Mouse (Mus musculus): ENCODE results near the gene Upk3bl. TPM values are rescaled to one million over a fixed set of nuclear protein-coding genes. Genes with fewer than 3 reads are reported as not detected.
"Not testable (repeated sequence)": the region's sequence is repeated elsewhere in the genome, so short reads cannot be mapped to it uniquely, and the experiment has no call there.

Upk3bl gene
- total RNA-seq, 2 experiments from 2014 or later, result not detected

DNA sequence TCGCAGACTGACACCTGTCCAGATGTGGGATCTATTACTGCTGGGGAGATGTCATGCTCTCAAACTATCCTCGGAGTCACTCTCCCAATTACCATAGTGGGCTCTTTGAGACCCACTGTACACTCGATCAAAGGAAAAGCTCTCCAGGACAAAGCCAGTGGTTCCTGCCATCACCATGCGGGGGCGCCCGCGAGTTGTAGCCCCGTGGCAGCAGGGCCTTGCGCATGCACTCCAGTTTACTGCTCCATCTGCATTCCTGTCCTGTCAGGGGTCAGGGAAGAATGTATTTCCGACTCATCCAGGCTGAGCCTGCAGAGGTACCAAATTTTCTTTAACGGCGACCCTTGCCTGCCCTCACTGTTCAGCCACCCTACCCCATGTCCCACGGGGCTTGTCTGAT is 9.4 kb upstream of the Upk3bl start:
- intact Hi-C loops (cut with DNase I), result loop anchor here (1.0 to 5.0 kb wide), 3 partner anchors 16 to 63 kb away; partner anchors contain the start of gene Zp3
- no peak for DNase-seq (ENCODE audit: low spot score)

DNA sequence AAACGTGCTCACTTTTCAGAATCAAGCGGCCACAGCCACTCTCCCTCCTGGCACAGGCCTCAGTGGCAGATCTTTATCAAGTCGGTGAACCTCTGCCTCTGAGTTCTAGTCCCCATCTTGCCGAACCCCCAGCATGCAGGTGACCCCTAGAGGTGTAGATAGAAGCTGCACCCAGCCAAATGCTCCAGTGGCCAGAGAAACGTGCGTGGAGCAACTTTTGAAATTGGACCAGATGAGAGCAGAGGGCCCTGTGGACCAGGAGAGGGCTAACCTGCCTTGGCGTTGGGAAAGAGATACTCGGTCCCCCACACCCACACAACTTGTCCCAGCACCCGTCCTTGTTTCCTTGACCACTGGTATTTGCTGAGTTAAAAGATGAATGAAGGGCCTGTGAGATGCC is 8.9 kb upstream of the Upk3bl start:
- intact Hi-C loops (cut with DNase I), result loop anchor here (1.0 to 5.0 kb wide), 3 partner anchors 16 to 63 kb away; partner anchors contain the start of gene Zp3
- DNase-seq (ENCODE audit: low spot score), result no peak

DNA sequence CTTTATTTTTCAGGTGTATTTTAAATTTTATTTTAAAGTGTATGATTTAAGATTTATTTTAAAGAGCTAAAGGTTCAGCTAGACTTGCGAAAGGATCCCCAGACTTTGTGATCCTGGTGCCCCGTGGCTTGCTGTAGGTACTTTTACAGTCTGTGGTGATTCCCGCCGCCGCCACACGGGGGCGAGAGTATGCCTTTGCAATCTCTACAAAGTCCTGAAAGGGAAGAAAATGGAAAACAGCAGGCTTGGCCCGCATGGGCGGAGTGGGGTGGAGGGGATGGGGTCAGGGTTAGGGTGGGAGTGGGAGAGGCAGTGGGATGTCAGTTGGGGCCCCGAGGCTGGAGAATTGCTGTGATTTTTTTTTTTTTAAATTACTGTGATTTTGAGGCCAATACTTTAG is 8.3 kb upstream of the Upk3bl start:
- intact Hi-C loops (cut with DNase I), result loop anchor here (1.0 to 5.0 kb wide), 3 partner anchors 15 to 64 kb away; partner anchors contain the start of gene Zp3
- DNase-seq (ENCODE audit: low spot score), result peak; percentile 29

DNA sequence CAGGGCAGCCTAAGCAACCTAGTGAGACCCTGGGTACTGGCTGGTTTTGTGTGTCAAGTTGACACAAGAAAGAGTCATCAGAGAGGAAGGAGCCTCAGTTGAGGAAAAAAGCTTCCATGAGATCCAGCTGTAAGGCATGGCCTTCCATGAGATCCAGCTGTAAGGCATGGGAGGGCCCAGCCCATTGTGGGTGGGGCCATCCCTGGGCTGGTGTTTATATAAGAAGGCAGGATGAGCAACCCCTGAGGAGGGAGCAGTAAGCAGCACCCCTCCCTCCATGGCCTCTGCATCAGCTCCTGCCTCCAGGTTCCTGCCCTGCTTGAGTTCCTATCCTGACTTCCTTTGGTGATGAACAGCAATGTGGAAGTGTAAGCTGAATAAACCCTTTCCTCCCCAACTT is 5.8 kb upstream of the Upk3bl start:
- not testable (repeated sequence) for DNase-seq (ENCODE audit: low spot score)
- intact Hi-C loops (cut with DNase I), result loop anchor here (5.0 kb wide), 2 partner anchors 39 to 66 kb away; partner anchors contain the start of gene Zp3

DNA sequence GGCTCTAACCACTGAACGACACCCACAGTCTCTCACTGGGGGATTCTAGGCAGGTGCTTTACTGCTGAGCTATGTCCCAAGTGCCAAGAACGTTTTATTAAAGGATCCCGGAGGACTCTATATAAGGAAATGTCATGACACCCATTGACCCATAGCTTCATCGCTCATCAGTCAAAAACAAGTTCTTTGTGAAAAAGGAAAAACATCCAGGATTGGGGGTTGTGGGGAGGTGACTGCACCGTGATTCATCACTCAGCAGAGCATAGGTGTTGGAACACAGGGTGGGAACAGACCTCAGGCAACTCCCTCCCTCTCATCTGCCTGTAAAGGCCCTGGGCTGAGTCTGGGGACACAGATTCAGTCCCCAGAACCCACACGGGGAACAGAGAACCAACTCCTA is 4.4 kb upstream of the Upk3bl start:
- intact Hi-C loops (cut with DNase I), result loop anchor here (5.0 kb wide), 2 partner anchors 37 to 68 kb away; partner anchors contain the start of gene Zp3
- DNase-seq (ENCODE audit: low spot score), result no peak

DNA sequence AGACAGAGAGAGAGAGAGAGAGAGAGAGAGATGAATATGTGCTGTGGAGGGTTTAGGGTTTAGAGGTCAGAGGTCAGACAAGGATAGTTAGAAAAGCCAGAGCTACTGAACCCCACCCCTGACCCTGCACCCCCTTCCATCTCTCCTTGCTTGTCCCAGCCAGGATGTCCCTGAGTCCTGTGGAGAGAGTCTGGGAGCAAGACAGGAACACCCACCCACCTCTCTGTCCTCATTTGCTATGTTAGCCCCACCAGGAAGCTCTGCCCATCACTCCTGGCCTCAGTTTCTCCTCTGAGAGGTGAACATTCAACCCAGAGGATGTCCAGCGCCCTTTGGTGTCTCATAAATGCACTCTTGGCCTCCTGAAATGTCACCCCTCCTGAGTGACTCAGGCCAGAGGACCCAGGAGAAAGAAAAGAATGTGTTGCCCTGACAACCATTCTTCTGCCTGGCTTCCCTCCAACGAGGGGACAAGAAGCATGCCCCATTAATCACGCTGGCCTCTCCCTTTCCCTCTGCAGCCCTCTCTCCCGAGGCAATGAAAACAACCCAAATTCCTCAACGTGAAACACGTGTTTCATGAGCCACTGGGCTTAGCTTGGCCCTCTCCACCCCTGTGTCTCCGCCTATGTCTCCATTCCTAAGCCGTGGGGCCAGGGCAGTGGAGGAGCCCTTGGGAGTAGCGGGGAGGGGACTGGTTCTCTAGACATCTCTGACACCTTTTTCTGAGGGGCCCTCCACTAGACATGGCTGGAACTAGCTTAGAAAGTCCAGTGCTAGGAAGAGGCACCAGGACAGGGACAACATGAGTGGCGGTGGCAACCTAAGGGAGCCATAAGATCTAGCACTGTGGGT is 2.8 kb upstream of the Upk3bl start:
- peak; percentile 38 for DNase-seq (ENCODE audit: low spot score)
- intact Hi-C loops (cut with DNase I), result no loop called here

DNA sequence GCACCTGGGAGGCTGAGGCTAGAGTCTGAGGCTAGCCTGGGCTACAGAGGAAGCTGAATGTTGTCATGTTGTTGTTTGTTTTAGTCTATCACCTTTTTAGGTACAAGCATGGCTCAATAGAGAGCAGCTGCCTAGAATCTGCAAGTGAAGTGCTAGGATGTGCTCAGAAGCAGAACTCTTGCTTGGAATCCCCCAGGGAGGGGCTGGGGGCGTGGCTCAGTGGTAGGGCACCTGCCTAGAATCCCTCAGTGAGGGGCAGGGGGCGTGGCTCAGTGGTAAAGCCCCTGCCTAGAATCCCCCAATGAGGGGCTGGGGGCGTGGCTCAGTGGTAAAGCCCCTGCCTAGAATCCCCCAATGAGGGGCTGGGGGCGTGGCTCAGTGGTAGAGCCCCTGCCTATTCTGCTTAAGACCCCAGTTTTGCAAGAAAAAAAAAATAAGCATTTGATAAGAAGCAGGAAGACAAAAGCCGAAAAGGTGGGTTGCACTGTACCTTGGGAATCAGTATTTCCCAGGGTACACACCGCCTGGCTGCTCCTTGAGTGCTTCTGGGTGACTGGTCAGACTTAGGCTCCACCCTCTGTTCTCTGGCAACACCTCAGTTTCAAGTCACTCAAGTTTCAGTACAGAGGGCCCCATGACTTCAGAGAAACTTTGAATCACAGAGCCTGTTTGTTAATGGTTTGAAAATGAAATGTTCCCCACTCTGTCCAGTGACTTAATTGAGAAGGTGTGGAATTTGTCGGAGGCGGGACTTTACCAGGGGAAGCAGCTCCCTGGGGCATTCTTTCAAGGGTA is 1.2 kb upstream of the Upk3bl start:
- DNase-seq (ENCODE audit: low spot score), result no peak
- intact Hi-C loops (cut with DNase I), result no loop called here

DNA sequence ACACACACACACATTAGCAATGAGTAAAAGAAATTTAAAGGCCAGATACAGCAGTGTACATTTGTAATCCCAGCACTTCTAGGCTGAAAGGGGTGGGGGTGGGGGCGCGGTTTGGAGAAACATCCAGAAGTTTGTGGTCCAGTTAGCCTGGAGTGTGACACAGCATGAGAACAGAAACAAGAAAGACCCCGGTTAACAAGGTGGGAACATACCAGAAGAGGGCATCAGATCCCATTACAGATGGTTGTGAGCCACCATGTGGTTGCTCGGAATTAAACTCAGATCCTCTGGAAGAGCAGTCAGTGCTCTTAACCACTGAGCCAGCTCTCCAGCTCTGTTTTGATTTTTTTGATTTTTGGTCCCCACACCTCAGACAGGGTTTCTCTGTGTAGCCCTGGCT is 1.8 kb downstream of the Upk3bl start:
- intact Hi-C loops (cut with DNase I), result no loop called here
- DNase-seq (ENCODE audit: low spot score), result no peak

DNA sequence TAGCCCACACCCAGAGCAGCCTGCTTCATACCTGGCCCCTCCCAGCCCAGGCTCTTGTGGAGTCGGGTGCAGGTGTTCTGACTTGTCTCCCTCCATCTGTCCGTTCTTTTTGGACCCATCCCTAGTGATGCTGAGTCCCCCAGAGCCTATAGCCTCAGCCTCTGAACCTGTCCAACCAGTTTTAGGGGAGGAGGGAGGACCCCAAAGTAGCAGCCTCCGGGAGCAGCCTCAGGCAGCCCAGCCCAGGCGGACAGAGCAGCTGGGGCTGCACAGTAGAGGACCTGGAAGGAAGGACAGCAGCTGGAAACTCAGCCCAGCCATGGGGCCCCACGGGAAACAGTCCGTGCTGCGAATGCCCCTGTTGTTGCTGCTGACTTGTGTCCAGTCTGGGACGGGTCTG is 2.8 kb downstream of the Upk3bl start:
- DNase-seq (ENCODE audit: low spot score), result no peak
- intact Hi-C loops (cut with DNase I), result no loop called here

DNA sequence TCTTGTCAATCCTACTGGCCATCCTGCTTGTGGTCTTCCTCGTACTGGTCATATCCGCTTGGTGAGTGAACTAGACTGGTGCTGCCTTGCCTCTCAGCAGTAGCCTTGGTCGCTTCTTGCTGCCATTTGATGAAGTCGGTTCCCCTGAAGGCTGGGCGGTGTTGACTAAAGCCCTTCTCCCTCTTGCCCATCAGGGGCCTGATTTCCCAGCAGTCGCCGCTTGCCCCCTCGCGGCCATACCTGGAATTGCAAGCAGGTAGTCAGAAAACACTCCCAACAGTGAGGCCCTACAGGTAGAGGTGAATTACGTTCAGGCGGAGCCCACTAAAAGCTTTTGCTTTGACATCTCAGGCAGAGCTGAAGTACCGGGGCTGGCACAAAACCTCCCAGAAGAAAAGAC is 7.3 kb downstream of the Upk3bl start:
- DNase-seq (ENCODE audit: low spot score), result peak; percentile 45
- intact Hi-C loops (cut with DNase I), result loop anchor here (1.0 to 5.0 kb wide), 5 partner anchors 16 to 184 kb away; no protein-coding TSS in a partner anchor

DNA sequence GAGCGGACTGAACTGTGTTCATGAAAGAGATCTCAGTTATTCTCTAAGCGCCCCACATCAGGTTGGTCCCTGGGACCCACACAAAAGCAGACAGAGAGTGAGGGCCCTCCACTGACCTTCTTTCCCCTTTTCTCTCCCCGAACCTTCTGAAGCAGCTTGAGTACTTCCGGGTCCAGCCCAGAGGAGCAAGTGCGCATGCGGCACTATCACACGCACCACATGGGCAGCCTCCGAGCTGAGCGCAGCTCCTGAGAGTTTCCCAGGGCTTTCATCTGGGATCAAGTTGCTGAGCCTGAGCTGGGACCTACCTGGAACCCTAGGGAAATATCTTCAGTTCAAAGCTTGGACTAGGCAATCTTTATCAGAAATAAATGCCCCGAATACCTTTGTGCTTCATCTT is 9.6 kb downstream of the Upk3bl start:
- DNase-seq (ENCODE audit: low spot score), result no peak
- intact Hi-C loops (cut with DNase I), result loop anchor here (5.0 kb wide), 3 partner anchors 97 to 187 kb away; no protein-coding TSS in a partner anchor

DNA sequence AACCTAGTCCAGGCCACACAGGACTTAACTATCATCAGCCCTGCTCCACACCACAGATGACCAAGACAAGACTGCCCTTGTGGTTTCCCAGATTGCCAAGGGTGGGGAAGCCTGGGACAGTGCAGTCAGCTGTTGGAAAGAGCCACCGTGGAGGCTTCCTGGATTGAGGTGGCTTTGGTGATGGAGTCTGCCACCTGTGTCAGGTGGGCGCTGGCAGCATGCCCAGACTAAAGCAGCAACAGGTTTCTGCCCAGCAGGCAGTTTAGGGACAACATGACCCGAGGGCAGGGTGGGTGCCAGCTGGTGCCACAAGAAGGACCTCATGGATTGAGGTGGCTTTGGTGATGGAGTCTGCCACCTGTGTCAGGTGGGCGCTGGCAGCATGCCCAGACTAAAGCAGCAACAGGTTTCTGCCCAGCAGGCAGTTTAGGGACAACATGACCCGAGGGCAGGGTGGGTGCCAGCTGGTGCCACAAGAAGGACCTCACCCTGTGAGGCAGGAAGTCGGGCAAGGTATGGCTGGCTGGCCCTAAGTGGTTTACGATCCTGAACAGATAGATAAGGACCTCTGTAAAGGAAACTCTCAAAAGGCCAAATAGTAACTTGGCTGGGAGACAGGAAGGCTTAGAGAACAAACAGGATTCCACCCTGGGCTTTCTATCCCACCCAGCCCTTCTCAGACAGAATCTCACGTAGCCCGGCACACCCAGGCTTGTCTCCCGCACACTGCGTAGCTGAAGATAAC is 12.3 kb downstream of the Upk3bl start:
- intact Hi-C loops (cut with DNase I); DNase-seq (ENCODE audit: low spot score): not testable (repeated sequence)

DNA sequence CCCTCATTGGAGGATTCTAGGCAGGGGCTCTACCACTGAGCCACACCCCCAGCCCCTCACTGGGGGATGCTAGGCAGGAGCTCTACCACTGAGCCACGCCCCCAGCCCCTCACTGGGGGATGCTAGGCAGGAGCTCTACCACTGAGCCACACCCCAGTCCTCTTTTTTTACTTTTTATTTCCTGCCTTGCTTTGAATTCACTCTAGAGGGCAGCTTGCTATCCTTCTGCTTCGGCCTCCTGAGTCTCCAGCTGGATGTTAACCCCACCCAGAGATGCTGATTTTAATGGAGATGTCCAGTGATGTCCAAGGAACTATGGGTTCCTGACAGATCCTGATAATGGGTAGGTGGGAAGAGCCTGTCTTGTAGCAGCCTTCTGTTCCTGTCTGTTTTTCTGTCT is 15.1 kb downstream of the Upk3bl start:
- no peak for DNase-seq (ENCODE audit: low spot score)
- intact Hi-C loops (cut with DNase I), result no loop called here

DNA sequence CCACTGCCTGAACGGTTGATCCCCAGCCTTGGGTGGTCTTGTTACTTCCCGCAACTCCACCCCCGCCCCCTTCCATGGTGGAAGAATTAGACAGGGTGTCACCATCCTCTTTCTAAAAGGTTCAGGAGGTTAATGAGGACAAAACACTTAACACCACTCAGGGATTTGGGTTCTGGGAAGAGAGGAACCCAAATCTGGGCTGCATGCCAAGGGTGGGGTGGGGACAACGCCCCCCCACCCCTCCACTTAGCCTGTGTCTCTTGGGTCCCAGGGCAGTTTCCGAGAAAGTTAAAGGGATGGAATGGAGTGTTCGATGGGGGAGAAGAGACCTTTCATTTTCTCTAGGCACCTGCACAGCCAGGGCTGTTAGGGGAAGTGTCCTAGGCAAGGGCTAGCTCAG is 18.8 kb downstream of the Upk3bl start:
- no peak for DNase-seq (ENCODE audit: low spot score)
- intact Hi-C loops (cut with DNase I), result no loop called here

DNA sequence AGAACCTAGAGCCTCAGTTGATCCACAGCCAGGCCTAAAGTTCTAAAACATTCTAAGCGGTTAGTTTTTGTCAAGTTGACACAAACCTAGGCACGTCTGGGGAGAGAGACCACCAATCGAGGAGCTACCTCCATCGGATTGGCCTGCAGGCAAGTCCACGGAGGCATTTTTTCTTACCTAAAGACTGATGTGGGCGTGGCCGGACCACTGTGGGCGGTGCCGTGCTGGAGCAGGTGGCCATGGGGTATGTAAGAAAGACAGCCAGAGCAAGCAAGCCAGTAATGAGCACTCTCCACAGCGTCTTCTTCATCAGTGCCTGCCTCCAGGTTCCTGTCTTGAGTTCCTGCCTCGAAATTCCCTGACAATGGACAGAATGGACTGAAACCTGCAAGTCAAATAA is 19.2 kb downstream of the Upk3bl start:
- no peak for DNase-seq (ENCODE audit: low spot score)
- intact Hi-C loops (cut with DNase I), result no loop called here

DNA sequence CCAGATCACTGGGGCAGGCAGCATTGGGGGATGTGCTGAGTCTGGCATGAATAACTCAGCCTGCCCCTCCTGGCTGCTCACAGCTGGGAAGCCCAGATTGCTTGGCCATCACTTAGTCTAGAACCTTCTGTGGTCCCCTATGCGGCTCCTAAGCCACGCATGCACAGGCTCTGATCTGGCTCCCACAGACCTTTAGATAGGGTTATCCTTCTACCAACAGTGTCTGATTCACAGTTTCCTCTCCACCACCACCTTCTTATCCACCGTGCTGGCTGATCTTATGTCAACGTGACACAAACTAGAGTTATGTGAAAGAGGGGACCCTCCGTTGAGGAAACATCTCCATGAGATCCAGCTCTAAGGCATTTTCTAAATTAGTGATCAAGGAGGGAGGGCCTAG is 20.8 kb downstream of the Upk3bl start:
- intact Hi-C loops (cut with DNase I), result no loop called here
- no peak for DNase-seq (ENCODE audit: low spot score)

DNA sequence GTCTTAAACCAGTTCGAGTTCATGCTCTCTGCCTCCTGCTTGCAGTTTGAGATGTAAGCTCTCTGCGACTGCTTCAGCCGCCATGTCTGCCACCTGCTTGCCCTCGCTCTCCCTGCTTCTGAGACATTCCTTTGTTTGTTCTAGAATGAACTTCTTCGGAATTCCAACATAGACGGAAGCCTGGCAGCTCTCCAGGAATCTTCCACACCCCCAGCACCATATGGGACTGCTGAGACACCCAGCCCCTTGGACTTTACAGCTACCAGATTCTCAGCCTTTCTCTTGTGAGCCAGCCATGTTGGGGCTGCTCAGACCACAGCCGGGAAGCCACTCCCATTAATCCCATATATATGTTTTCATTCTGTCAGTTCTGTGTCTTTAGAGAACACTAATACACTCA is 22.0 kb downstream of the Upk3bl start:
- intact Hi-C loops (cut with DNase I), result no loop called here
- no peak for DNase-seq (ENCODE audit: low spot score)

DNA sequence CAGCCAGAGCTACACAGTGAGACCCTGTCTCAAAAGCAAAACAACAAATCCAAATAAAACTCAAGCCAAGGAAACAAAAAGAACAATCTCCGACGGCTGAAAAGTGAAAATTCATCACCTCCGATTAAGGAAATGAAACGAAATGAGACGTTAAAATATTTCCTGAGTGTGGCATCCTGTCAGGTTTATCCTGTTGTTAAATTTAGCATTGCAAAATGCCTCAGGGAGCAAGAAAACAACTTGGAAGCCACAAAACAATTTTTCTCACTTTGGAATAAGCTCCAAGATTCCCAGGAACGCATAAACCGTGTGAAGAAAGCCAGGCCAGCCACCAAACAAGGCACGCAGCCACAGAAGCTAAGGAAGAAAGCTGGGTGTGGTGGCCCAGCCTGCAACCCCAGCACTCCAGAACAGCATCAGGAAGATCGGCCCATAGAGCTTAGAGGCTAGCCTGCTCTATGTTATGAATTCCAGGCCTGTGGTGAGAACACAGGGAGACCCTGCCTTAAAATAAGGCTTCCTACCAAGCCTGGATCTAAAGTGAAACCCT is 22.8 kb downstream of the Upk3bl start:
- no peak for DNase-seq (ENCODE audit: low spot score)
- intact Hi-C loops (cut with DNase I), result no loop called here

DNA sequence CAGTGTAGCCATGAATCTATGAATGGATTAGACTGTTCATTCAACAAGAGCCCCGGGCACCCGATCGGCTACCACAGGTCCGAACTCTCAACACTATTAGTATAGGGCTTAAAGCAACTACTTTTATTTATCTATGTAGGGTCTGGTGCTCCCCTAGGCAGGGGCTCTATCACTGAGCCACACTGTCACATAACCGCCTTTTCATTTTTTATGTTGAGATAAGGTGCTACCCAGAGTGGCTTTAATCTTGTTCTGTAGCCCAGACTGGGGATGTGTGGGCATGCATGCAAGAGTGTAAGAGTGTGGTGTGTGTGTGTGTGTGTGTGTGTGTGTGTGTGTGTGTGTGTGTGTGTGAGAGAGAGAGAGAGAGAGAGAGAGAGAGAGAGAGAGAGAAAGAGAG is 23.8 kb downstream of the Upk3bl start:
- no peak for DNase-seq (ENCODE audit: low spot score)
- intact Hi-C loops (cut with DNase I), result no loop called here

DNA sequence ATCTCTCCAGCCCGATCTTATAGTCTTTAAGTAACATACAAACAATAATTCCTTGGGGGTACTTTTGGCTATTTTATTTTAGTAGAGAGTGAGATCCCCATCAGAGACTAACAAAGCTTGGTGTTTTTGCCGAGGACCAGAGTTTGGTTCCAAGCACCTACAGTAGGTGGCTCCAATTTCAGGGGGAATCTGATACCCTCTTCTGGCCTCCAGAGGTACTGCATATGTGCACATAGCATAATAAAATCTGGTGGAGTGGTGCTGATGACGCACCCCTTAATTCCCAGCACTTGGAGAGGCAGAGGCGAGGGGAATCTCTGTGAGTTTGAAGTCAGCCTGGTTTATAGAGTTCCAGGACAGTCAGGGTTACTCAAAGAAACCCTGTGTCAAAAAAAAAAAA is 28.1 kb downstream of the Upk3bl start:
- DNase-seq (ENCODE audit: low spot score), result no peak
- intact Hi-C loops (cut with DNase I), result no loop called here
